Mouse (Mus musculus): ENCODE measurements around the gene Suco.

Suco gene

DNA sequence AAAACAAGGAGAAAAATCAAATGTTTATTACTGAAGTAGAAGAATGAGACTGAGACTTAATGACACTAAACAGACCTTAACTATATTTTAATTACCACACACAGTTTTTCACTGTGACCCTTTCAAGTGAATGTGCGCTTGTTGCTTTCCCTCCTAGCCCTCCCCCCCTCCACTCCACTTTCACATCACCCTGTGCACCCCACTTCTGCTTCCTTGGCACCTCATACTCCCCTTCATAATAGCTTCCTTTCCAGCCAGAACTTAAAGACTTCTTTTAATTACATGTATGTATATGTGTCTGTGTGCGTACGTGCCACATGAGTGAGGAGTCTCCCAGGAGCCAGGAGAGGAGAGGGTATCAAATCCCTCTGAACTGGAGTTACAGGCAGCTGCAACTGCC, 12.3 kb upstream of the Suco start:
- DNase-seq, result no peak

DNA sequence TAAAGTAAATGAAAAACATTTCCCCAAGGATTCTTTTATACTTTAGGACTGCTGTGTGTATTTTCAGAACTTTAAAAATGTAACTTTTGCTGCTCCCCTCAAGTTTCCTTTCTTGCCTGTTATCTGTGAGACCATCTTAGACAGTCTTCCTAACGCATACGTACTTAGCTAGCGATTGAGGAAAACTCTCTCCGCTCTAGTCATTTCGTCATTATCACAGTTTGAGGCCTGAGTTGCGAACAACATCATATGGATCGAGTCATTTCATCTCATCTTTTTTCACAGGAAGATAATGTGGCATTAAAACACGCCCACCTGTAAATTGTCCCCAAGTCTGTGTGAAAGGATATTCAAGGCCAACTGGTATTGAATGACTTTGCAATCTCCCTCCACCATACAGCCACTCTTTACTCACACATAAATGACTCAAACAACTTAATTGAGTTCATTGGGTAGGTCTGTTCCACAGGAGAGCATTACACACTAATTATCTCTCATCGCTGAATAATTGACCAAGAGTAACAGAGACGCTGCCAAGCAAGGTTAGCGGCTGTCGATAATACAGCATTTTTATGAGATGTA, 11.3 kb upstream of the Suco start:
- DNase-seq, result no peak

DNA sequence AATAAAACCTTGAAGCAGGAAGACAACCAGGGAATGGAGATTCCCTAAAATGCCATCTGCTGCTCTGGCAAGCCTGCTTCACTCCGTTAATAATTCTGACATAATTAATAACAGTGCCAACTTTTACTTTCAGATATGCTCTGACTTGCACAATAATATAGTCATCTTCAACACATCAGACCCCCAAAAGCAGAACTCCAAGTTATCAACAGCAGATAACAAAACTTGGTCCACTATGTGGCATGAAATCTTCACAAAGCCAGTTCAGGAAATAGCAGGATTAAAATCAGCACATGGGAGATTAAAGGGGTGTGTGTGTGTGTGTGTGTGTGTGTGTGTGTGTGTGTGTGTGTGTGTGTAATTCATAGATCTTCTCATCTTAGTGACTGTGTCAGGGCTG, 9.3 kb upstream of the Suco start:
- DNase-seq, result peak; percentile 38

DNA sequence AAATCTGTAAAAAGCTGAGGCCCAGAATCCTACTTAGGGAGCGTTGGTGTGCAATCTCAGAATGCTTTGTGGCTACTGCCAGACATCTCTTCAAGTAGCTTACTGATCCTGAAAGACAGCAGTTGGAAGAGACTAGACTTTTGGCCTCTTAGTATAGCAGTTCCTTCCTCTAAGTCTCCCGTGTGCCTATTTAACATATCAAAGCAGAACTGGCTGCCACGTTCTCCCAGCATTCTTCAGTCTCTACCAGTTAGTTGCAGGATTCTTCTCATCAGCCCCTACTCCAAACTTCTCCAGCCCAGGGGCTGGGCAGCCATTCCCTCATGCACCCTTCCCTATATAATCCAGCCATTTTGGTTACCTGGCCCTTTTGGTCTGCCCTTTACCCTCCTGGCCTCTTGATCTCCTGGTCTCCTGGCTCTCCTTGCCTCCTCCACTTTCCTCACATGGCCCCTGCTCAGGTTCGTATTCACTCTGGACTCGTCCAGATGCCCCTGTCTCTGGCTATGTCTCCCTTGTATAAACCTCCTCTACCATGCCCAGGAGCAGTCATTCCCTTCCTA, 1.2 kb upstream of the Suco start:
- DNase-seq, result no peak

DNA sequence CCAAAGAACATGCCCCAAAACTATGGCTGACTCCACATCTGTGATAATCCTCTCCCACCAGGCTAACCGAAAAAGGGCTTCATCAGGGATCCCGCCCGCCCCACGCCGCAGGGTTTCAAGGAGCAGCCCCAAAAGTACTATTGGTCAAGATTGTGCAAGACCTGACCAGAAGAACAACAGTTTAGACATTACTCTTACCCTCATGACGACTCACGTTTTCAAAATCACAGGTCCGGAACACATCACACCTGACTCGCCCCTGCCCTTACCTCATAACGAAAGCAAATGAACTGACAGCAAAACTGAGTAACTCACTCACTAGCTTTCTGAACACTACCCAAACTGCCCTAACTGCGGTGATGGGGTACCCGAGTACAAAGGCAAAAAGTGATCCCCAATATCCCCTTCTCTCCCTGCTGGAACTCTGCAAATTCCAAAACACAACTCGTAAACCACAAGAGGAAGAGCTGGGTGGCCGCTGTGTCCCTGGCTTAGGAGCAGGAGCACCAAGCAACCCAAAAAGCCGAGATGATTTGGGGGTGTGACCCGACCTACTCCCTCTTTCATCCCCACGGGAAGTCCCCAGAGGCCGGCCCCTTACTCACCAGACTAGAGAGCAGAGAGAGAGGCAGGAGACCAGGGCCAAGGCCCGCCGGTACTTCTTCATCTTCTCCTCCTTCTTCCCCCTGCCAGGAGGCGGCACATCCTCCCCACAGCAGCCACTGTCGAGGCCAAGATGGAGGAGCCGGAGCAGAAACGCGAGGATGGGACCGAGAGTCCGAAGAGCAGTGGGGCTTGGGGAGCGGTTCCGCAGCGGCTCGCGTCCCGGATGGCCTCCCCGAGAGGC, 553 bp downstream of the Suco start:
- no peak for DNase-seq

DNA sequence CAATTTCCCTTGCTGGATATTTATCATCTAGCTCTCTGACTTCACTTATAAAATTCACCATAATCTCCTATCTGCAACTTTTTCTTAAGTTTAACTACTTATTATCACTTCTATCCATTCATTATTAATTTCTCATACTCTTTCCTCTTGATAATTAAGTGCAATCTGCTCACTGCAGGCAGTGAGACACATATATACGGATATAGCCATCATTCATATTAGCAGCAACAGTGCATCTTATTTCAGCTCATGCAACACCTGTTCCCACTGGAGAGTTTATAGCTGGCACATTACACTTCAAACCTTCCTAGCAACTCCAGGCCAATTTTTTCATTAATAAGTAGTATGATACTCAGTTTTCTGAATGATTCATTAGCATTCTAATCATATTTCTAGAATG, 7.1 kb downstream of the Suco start:
- no peak for DNase-seq

DNA sequence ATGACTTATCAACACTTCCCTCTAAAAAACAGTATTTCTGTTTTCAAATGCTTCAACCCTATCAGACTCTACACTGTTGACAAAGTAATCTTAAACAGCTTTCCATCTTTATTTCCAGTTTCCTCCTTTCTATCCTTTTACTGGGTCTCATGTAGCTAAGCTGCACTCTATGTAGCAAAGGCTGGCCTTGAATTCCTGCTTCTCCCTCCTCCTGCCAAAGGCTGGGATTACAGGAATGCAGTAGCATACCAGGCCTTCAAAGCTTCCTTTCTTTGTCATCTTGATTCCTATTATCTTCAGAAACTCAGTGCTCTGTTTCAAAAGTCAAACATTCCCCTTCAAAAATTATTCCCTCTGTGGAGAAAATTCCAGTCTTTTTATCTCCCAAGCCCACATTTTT, 8.1 kb downstream of the Suco start:
- DNase-seq, result no peak

DNA sequence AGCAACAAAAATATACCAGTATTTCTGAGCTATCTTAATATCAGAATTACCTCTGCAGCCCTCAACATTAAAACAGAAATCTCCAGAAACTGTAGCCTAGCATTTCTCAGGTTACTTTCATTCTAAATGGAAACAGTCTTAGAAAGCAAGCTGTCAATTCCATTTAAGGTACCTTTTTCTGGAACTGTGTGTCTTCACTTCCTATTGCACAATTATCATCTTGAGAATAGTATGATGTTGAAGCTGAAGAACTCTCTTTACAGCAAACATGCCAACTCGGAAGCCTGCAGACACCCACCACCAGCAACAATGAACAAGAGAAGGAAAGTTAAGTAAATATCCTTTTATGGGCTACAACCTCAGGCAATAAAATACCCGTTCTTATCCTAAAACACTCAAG, 12.7 kb downstream of the Suco start:
- DNase-seq, result no peak

DNA sequence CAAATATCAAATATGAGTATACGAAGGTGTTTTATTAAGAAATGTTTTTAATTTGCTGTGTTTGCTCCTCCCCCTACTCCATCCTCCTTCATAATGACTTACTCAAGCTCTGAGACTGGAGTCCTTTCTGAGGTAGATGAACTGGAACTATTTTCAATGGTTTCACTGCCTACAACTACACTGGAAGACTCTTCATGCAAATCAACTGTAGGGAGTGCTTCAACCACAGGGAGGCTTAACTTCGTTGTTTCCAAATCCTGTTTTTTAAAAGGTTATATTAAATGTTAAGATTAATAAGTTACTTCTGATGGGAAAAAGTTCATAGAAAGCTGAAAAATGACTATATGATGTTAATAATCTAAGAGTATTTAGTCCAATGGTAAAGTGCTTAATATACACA, 17.2 kb downstream of the Suco start:
- no peak for DNase-seq

DNA sequence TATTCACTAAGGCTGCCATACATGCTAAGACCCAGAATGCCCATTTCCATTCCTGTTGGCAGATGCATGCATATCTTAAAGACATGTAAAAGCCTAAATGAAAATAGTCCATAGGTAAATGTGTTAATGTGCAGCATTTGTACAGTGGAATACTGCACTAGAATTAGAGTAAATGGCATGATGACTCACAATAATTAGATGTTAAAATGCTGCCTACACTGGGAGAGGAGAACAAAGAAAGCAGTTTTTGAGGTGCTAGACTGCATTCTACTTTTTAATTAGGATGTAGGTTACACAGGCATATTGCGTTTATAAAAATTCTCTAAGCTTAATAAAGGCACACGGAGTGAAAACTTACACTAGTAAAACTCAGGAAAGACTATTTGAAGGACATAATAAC, 49.8 kb downstream of the Suco start:
- no peak for DNase-seq

DNA sequence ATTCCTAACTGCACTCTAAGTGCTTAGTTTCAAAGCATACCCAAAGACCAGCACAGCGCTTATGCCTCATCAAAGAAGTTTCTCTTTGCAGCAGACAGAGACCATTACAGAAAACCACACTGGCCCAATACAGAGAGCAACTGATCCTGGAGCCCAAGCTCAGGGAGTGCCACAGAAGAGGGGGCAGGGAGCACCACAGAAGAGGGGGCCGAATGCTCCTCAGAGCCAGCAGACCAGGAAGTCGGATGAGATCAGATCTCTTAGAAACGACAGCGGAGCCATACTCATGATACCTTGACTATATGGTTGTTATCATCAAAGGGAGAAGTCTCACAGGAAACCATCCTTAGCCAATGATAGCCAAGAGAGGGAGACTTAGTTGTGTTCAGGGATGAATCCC, 67.1 kb downstream of the Suco start:
- no peak for DNase-seq

DNA sequence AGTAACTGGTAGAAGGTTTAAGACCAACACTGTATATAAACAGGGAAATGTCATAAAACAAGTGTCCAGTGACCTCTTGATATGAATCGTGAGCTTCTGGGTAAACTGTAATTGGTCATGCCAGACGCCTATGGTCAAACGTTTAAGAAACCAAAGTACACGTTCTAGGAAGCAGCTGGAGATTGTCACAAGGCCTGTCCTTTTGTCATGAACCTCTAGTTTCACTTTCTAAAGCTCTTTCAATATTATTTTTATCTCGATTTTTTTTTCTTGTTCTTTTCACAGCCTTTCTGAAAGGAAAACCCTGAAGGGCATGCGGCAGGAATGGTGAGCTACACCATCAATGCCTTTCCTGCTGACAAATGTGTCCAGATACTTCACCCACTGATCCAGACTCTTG, 67.5 kb downstream of the Suco start:
- no peak for DNase-seq

DNA sequence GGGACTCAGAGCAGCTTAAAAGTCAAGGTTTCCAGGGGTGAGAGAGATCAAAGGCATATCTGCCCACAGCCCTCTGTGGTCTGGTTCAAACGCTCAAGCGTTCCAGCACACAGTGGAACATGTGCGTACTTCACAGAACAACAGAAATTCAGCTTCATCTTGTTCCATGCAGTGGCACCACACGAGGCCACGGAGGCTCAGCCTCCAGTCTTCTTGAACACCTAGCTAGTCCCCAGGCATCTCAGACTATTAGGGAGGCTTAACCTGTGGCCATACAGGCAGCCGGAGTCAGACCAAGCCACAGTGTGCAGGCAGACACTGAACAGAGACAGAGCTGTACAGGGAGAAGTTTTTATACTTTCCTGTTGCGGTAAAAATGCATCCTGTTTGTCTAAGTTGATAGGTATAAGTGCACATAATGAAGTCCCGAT, 71.9 kb downstream of the Suco start:
- no peak for DNase-seq

DNA sequence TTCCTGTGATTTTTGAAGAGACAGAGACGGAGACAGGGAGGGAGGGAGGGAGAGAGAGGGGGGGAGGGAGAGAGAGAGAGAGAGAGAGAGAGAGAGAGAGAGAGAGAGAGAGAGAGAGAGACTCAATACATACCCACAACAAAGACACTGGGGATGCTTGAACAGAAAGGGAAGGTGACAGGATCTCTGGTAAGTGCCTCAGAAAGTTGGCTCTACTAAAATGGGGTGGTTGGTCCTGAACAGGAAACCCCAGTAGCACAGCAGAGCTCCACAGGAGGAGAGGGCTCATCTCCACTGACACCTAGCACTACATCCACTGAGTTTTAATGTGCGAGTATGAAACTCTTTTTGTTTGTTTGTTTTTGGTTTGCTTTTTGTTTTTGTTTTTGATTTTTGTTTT, 75.2 kb downstream of the Suco start:
- DNase-seq, result no peak

DNA sequence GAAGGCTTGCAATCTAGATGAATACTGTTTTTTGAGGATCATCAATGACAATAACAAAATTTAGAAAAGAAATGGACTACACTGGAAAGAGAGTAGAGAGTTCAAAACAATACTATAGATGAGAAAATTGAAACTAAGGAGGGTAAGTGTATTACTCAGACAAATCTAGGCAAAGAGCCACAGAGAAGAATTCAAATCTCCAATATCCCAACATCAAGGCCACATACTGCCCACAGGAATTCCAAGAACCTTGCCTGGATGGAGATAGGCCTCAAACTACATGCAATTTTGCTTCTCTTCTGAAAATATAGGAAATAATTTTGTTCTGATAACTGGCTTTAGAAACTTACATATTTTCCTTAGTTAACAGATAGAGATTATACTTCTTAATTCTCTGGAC, 76.2 kb downstream of the Suco start:
- DNase-seq, result no peak

DNA sequence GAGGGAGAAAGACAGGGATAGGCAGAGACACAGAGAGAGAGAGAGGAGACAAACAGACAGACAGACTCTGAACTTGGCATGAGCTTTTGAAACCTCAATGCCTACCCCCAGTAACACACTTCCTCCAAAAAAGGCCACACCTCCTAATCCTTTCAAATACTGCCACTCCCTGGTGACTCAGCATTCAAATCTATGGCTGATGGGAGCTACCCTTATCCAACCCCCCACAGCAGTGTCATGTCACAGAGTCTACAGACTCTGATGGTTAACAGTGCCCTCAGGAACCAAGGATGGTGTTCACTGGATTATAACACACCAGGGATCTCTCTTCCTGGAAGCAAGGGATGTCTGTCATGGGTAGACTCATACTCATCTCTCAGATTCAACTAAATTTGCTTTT, 76.7 kb downstream of the Suco start:
- no peak for DNase-seq

DNA sequence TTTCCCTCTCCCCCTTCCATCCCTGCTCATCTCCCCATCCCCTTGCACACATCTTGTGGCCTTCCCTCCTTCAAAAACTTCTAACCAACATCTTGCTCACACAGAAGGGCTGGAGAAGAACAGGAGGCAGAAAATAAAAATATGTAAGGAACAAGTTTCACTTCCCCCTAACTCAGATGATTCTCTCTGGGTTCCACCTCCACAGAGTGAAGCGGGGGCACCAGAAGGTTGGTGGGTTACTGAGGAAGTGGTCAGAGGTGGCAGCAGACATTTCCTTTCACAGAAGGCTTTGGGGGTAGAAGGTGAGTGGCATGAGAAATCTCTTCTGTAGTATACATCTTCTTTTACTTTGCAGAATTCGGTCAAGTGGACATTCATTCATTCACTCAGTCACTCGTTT, 77.6 kb downstream of the Suco start:
- no peak for DNase-seq

DNA sequence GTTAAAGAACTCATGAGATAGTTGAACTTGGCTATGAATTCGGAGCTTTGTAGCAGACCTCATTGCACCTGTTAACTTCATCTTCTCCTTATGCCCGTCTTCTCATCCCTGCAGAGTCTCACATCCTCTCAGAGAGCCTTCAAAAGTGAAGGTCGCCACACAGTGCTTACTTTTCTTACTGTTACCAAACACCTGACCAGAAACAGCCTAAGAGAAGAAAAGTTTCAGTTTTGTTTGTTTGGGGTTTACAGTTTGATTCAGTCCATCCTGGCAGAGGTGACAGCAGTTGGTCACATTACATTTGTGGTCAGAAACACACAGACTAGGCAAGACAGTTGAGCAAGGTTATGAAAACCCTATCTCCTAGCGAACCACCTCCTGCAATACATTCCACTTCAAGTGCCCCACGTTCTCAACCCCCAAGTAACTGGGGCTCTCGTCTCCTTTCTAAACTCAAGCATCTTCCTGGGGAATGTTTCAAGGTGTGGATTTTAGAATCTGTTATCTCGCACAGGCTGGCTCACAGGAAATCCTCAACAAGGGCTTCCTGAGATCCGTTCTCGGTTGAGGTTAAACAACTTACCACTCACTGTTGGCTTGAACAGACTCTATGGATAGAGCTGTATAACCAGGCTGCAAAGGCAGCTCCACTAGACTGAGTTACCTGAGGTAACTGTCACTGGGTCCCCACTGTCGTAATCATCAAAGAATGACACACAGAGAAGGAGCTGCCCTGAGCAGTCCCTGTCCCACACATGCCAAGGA, 81.9 kb downstream of the Suco start:
- DNase-seq, result no peak

DNA sequence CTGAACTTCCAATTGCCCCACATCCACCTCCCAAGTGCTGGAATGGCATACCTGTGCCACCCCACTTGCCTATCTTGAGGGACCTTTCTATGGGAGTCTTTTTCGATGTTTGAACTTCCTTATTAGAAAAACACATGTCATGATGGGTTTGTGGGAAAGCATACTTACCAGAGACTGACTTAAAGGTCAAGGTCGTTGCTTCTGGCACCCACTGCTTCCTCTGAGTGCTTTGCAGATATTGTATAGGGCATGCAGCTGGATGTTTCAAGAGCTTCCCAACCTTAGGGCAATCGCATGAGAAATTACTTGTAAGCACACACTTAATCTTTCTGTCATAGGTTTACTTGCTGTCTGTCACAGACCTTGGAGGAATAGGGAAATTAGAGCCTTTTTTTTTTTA, 83.2 kb downstream of the Suco start:
- no peak for DNase-seq

DNA sequence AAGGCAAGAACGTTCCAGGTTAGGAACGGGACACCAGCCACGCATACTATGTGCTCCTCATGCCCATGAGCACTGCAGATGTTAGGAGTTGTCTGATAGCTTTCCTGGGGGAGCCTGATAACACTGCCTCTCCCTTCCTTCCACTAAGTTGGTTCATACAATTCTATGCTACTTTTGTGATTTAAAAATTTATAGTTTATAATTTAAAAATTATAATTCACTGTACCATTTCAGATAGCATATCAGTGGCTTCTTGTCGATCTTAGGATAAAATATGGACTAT, 83.9 kb downstream of the Suco start:
- DNase-seq, result no peak

DNA sequence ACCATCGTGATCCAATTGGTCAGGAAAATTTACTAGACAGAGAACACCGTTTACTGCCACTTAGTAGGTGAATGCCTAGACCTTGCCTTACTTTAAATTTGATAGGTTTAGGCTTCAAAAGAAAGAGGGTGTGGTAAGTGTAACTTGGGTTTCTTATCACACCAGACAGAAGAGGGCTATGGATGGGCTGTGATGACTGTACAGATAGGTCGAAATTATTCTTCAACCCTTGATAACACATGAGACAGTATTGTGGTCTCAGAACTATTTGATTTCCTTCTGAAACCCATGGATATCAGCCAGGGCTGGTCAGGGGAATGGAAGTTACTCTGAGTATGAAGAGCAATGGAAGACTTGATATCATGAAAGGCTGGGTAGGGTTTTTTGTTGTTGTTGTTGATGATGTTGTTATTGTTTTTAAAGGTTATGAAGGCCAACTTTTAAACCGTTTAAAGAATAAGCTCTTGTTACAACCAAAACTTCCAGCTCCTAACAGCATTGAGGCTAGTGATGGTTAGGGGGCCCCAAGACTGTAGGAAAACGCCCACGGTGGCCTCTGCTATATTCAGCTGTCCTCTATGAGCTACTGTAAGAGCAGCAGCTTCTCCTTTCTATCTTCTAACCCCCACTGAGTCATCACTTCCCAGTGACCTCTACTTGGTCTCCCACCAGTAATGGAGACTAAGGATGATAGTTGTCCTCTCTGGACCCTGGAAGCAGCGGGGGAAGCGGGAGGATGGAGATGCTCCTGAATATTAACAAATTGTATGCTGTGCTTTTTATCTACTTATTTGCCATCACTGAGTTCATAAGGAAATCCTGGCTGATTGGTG, 84.4 kb downstream of the Suco start:
- DNase-seq, result no peak

DNA sequence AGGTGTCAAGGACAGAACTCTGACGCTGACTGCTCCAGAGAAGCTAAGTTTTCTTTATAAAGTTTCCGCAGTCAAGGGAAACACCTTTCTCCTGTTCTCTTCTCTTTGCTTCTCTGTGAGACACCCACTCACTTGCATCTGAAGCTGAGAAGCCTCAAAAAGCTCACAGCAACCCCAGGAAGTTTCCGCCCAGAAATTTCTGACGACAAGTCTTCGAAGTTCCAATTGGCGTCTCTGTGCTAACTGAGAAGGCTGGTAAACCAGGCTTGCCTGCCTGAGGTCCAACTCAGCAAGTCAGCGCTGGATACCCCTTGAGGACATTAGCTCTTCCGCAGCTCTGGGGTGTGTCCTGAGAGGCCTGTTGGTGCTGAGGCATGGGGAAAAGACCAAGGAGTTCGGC, 88.1 kb downstream of the Suco start, which contains the start of gene Fasl:
Gene Fasl (minus strand): TSS at position 157 of the 400 bp plus-strand sequence.
- DNase-seq, result no peak

DNA sequence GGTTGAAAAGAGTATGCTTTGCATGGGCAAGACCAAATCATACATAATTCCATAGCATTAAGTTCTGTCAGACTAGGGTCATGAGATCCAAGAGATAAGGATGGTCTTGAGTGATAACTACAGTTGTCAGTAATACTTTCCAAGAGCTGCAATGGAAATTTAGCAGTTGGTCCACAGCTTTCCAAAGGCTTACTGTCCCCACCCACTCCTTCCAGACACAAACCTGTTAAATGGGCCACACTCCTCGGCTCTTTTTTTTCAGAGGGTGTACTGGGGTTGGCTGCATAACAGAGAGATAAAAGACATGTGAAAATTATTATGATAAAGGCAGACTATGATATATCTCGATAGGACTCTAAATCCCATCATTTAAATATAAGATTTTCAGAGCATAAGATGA, 93.8 kb downstream of the Suco start:
- DNase-seq, result no peak
